ENCODE assay signal across 8 mouse cellular contexts in the genomic region with DNA sequence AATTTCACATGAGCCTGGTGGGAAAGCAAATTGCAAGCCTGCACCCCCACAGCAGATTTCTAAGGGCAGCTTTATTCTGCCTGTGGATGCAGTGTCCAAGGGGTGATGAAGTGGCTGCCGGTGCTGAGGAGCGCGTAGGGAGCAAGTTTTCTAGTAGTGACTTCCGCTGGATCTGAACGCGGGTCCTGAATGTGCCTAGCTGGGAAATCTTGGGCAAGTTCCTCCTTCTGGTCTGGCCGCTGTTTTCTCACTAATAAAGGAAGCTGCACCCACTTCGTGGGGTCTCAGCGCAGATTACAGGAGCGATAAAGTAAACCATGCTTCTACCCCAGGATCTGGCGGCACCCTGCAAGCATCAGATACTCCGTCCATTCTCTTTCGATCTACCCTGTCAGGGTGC. TPM values are rescaled to one million over a fixed set of nuclear protein-coding genes. Genes with fewer than 3 reads are reported as not detected.
DNase-seq lines count a peak whose midpoint lies in the region; ATAC-seq lines count a peak whose summit lies in the region.

No protein-coding gene starts in this region.

- peak overlapping the region; percentile 66 for H3K9ac ChIP-seq in heart, embryonic 12.5 days
- peak overlapping the region; percentile 57 for H3K9ac ChIP-seq in hindbrain, embryonic 15.5 days
- H3K9ac ChIP-seq in midbrain, embryonic 11.5 days (ENCODE audit: low read length) = peak overlapping the region; percentile 63

- 18% methylated on average over 13 of the region's 13 CpGs for WGBS in heart, embryonic 12.5 days
- WGBS in hindbrain, embryonic 15.5 days = 25% methylated on average over 13 of the region's 13 CpGs
- 15% methylated on average over 13 of the region's 13 CpGs for WGBS in midbrain, embryonic 11.5 days

- no peak overlapping the region for H3K27ac ChIP-seq in heart, embryonic 12.5 days (ENCODE audit: poor library complexity, severe bottlenecking)
- no peak overlapping the region for H3K27ac ChIP-seq in hindbrain, embryonic 15.5 days (replicated peaks)
- no peak overlapping the region for H3K27ac ChIP-seq in midbrain, embryonic 11.5 days (ENCODE audit: low read depth, low read length)

- H3K4me1 ChIP-seq in heart, embryonic 12.5 days (replicated peaks) = peaks cover 22% of the 10 kb centered on the region
- peaks cover 46% of the 10 kb centered on the region for H3K4me1 ChIP-seq in hindbrain, embryonic 15.5 days (replicated peaks)
- peaks cover 35% of the 10 kb centered on the region for H3K4me1 ChIP-seq in midbrain, embryonic 11.5 days (ENCODE audit: control insufficient read depth, insufficient read depth, low read length)

- ATAC-seq in heart, embryonic 12.5 days (ENCODE audit: insufficient number of reproducible peaks, low FRiP score) = 0 out of 2 replicates have a peak, but pooled peaks have one; percentile 2
- ATAC-seq in hindbrain, embryonic 15.5 days (ENCODE audit: low FRiP score, low read depth) = no peak
- no peak for ATAC-seq in midbrain, embryonic 11.5 days (ENCODE audit: low FRiP score)

- no peaks in the 10 kb centered on the region for H3K36me3 ChIP-seq in heart, embryonic 12.5 days
- no peaks in the 10 kb centered on the region for H3K36me3 ChIP-seq in hindbrain, embryonic 15.5 days
- H3K36me3 ChIP-seq in midbrain, embryonic 11.5 days (ENCODE audit: control insufficient read depth, insufficient read depth, low read length) = peaks cover 5% of the 10 kb centered on the region; the same call in 1 of the 2 replicates

- H3K27me3 ChIP-seq in heart, embryonic 12.5 days (replicated peaks) = 0 out of 2 replicates have a peak, but pooled peaks cover 7% of the 10 kb centered on the region
- 0 out of 2 replicates have a peak, but pooled peaks cover 4% of the 10 kb centered on the region for H3K27me3 ChIP-seq in hindbrain, embryonic 15.5 days
- no peaks in the 10 kb centered on the region for H3K27me3 ChIP-seq in midbrain, embryonic 11.5 days (ENCODE audit: control insufficient read depth, insufficient read depth, low read length)

- H3K9me3 ChIP-seq in heart, embryonic 12.5 days (replicated peaks) = no peaks in the 10 kb centered on the region
- no peaks in the 10 kb centered on the region for H3K9me3 ChIP-seq in hindbrain, embryonic 15.5 days
- H3K9me3 ChIP-seq in midbrain, embryonic 11.5 days (ENCODE audit: control insufficient read depth, low read length) = no peaks in the 10 kb centered on the region

- DNase-seq in heart, adult 8-10 months (ENCODE audit: low spot score) = no peak
- DNase-seq in MEL-GATA-1-ER (ENCODE audit: extremely low read depth, low read depth) (peak; percentile 24), adipocyte (ENCODE audit: low spot score) (no peak)
- DNase-seq in midbrain, embryonic 11.5 days (ENCODE audit: low spot score, missing footprints) = peak; percentile 83
- DNase-seq in adrenal gland, adult 8-10 months = no peak
- DNase-seq in gastrocnemius, postnatal 25 days = no peak

- peak overlapping the region; percentile 54 for H3K4me3 ChIP-seq in heart, embryonic 12.5 days
- peak overlapping the region; percentile 53 for H3K4me3 ChIP-seq in hindbrain, embryonic 15.5 days
- no peak overlapping the region for H3K4me3 ChIP-seq in midbrain, embryonic 11.5 days (ENCODE audit: low read depth, low read length)

- peak overlapping the region; percentile 81 for H3K4me2 ChIP-seq in heart, embryonic 12.5 days
- H3K4me2 ChIP-seq in hindbrain, embryonic 15.5 days = peak overlapping the region; percentile 86
- peak overlapping the region; percentile 81 for H3K4me2 ChIP-seq in midbrain, embryonic 11.5 days

RNA-seq across cellular contexts. Expression of a gene that starts 0.5 kb away (rescaled TPM):
- 11.4 and 11.8 TPM in 2 replicates for polyA plus RNA-seq in heart, embryonic 12.5 days (2016; fragmentation: Nextera tagmentation; extraction: Ambion mirVana)
- total RNA-seq in heart, adult 8-10 months (2022) = under 1 TPM; 0.12 to 0.87 (median 0.78) TPM
- 45.7 and 49.3 TPM in 2 replicates for polyA plus RNA-seq in hindbrain, embryonic 15.5 days (2015; fragmentation: Nextera tagmentation; extraction: Ambion mirVana)
- polyA plus RNA-seq in midbrain, embryonic 11.5 days (2014; fragmentation: Nextera tagmentation; extraction: Ambion mirVana) = 48.8 and 49.7 TPM in 2 replicates
- 1 to 10 TPM; 1.5 to 6.6 (median 3.6) TPM for total RNA-seq in adrenal gland, adult 8-10 months (2022)
- under 1 TPM in 1 of 2 experiments, not detected in 1; 0.19 TPM for total RNA-seq in gastrocnemius, postnatal 25 days (2021)

RNA-seq across cellular contexts. Expression of a gene that starts 6.0 kb away (rescaled TPM):
- polyA plus RNA-seq in heart, embryonic 12.5 days (2016; fragmentation: Nextera tagmentation; extraction: Ambion mirVana) = 0.95 and 1.3 TPM in 2 replicates
- total RNA-seq in heart, adult 8-10 months (2022) = 1 to 10 TPM in 2 of 4 experiments, under 1 TPM in 2; 0.27 to 2.3 (median 1.1) TPM
- polyA plus RNA-seq in hindbrain, embryonic 15.5 days (2015; fragmentation: Nextera tagmentation; extraction: Ambion mirVana) = 0.12 and 0.18 TPM in 2 replicates
- polyA plus RNA-seq in midbrain, embryonic 11.5 days (2014; fragmentation: Nextera tagmentation; extraction: Ambion mirVana) = 0.12 and 0.23 TPM in 2 replicates
- 10 to 100 TPM in 1 of 4 experiments, 1 to 10 TPM in 3; 5.2 to 11.3 (median 6.2) TPM for total RNA-seq in adrenal gland, adult 8-10 months (2022)
- under 1 TPM; 0.20 to 0.35 TPM for total RNA-seq in gastrocnemius, postnatal 25 days (2021)

RNA-seq across cellular contexts. Expression of a gene that starts 18.7 kb away (rescaled TPM):
- polyA plus RNA-seq in heart, embryonic 12.5 days (2016; fragmentation: Nextera tagmentation; extraction: Ambion mirVana) = 351 and 387 TPM in 2 replicates
- total RNA-seq in heart, adult 8-10 months (2022) = 10 to 100 TPM; 37.8 to 77.3 (median 50.1) TPM
- polyA plus RNA-seq in hindbrain, embryonic 15.5 days (2015; fragmentation: Nextera tagmentation; extraction: Ambion mirVana) = 77.7 and 83.7 TPM in 2 replicates
- polyA plus RNA-seq in midbrain, embryonic 11.5 days (2014; fragmentation: Nextera tagmentation; extraction: Ambion mirVana) = 36.3 and 39.1 TPM in 2 replicates
- 10 to 100 TPM; 68.5 to 90.2 (median 77.9) TPM for total RNA-seq in adrenal gland, adult 8-10 months (2022)
- total RNA-seq in gastrocnemius, postnatal 25 days (2021) = 10 to 100 TPM; 24.8 to 33.7 TPM

RNA-seq across cellular contexts. Expression of a gene that starts 39.5 kb away (rescaled TPM):
- 1.7 and 3.0 TPM in 2 replicates for polyA plus RNA-seq in heart, embryonic 12.5 days (2016; fragmentation: Nextera tagmentation; extraction: Ambion mirVana)
- total RNA-seq in heart, adult 8-10 months (2022) = under 1 TPM; 0.19 to 0.98 (median 0.46) TPM
- polyA plus RNA-seq in hindbrain, embryonic 15.5 days (2015; fragmentation: Nextera tagmentation; extraction: Ambion mirVana) = 2.8 and 4.6 TPM in 2 replicates
- polyA plus RNA-seq in midbrain, embryonic 11.5 days (2014; fragmentation: Nextera tagmentation; extraction: Ambion mirVana) = 1.0 and 1.1 TPM in 2 replicates
- total RNA-seq in adrenal gland, adult 8-10 months (2022) = under 1 TPM; 0.17 to 0.62 (median 0.36) TPM
- total RNA-seq in gastrocnemius, postnatal 25 days (2021) = not detected

Comparison
In these comparisons a context has a peak if more than half of its experiments do, and no peak if none do; other contexts are left out.
1. DNase-seq: peak in MEL-GATA-1-ER (single experiment) and midbrain, embryonic 11.5 days (single experiment); none in heart, adult 8-10 months (single experiment), adipocyte (single experiment), adrenal gland, adult 8-10 months (single experiment) and gastrocnemius, postnatal 25 days (single experiment).
2. Peak in every context shown above with its lines, with median percentiles within 50 percentile points of each other: H3K4me2 ChIP-seq and H3K9ac ChIP-seq.